Mouse (Mus musculus): ENCODE measurements around the gene Ntrk3.

Gene Ntrk3

GRCm38 (mm10) chr7:78737614-78738210 is at the start of gene Ntrk3:
Gene Ntrk3, minus strand, starts transcription at chr7:78738012.
- no peak for DNase-seq (ENCODE audit: low read depth, low spot score)

GRCm38 (mm10) chr7:78785906-78786305 is 48.1 kb upstream of the Ntrk3 start:
- no peak for DNase-seq (ENCODE audit: low read depth, low spot score)

- DNase-seq (ENCODE audit: low read depth, low spot score) = peak; percentile 81
Measured at GRCm38 (mm10) chr7:78782639-78783581, 45.1 kb upstream of the Ntrk3 start, which contains the start of the genes Mrps11 and Mrpl46. Gene Mrps11, plus strand, starts transcription at chr7:78783119. Gene Mrpl46, minus strand, starts transcription at chr7:78783531.

GRCm38 (mm10) chr7:78778741-78779140 is 40.9 kb upstream of the Ntrk3 start:
- no peak for DNase-seq (ENCODE audit: low read depth, low spot score)

GRCm38 (mm10) chr7:78770936-78771335 is 33.1 kb upstream of the Ntrk3 start:
- DNase-seq (ENCODE audit: low read depth, low spot score) = peak; percentile 52

- no peak for DNase-seq (ENCODE audit: low read depth, low spot score)
Measured at GRCm38 (mm10) chr7:78769075-78769652, 31.4 kb upstream of the Ntrk3 start.

- no peak for DNase-seq (ENCODE audit: low read depth, low spot score)
Measured at GRCm38 (mm10) chr7:78767929-78768531, 30.2 kb upstream of the Ntrk3 start.

GRCm38 (mm10) chr7:78766019-78766683 is 28.3 kb upstream of the Ntrk3 start:
- peak; percentile 80 for DNase-seq (ENCODE audit: low read depth, low spot score)

- DNase-seq (ENCODE audit: low read depth, low spot score) = no peak
Measured at GRCm38 (mm10) chr7:78765215-78765631, 27.4 kb upstream of the Ntrk3 start.

GRCm38 (mm10) chr7:78763801-78764200 is 26.0 kb upstream of the Ntrk3 start:
- no peak for DNase-seq (ENCODE audit: low read depth, low spot score)

GRCm38 (mm10) chr7:78754458-78755000 is 16.7 kb upstream of the Ntrk3 start:
- DNase-seq (ENCODE audit: low read depth, low spot score) = no peak

GRCm38 (mm10) chr7:78753752-78754457 is 16.1 kb upstream of the Ntrk3 start:
- no peak for DNase-seq (ENCODE audit: low read depth, low spot score)

GRCm38 (mm10) chr7:78752961-78753360 is 15.1 kb upstream of the Ntrk3 start:
- no peak for DNase-seq (ENCODE audit: low read depth, low spot score)

- DNase-seq (ENCODE audit: low read depth, low spot score) = no peak
Measured at GRCm38 (mm10) chr7:78743731-78744385, 6.0 kb upstream of the Ntrk3 start.

GRCm38 (mm10) chr7:78739351-78740000 is 1.7 kb upstream of the Ntrk3 start:
- DNase-seq (ENCODE audit: low read depth, low spot score) = no peak

GRCm38 (mm10) chr7:78737196-78737595 is 616 bp downstream of the Ntrk3 start:
- DNase-seq (ENCODE audit: low read depth, low spot score) = no peak

- no peak for DNase-seq (ENCODE audit: low read depth, low spot score)
Measured at GRCm38 (mm10) chr7:78731391-78731790, 6.4 kb downstream of the Ntrk3 start.

- DNase-seq (ENCODE audit: low read depth, low spot score) = no peak
Measured at GRCm38 (mm10) chr7:78724591-78724990, 13.2 kb downstream of the Ntrk3 start.

- no peak for DNase-seq (ENCODE audit: low read depth, low spot score)
Measured at GRCm38 (mm10) chr7:78722051-78722450, 15.8 kb downstream of the Ntrk3 start.

All from ES-CJ7 (cell line).